Mouse (Mus musculus): ENCODE measurements around the gene Med27. TPM values are rescaled to one million over a fixed set of nuclear protein-coding genes. Genes with fewer than 3 reads are reported as not detected.

Med27 gene
- polyA plus RNA-seq (2015; fragmentation: Illumina TruSeq; extraction: RNeasy Lipid Tissue Mini Kit (QIAGEN cat#74804); ENCODE audit: insufficient read depth, low replicate concordance) = 18.1 TPM

DNA sequence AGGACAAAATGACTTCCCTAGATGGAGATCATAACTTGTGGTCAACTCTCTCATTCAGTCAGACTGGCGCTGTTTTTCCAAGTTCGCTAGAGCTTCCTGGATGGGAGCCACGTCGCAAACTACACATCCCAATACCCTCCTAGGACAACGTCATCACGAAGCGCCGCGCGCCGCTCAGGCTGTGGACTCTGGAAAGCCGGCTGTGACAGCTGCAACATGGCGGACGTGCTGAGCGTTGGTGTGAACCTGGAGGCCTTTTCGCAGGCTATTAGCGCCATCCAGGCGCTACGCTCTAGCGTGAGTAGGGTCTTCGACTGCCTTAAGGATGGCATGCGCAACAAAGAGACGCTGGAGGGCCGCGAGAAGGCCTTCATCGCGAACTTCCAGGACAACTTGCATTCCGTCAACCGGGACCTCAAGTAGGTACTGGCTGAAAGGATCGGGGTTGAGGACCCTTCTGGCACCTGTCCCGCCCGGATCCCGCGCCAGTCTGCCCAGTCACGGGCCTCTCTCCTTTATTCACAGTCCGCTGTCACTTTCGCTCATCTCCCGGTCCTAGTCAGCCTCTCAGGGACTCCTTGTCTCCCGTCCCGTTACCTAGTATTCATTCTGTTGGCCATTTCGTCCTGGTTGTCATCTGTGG lies at the start of gene Med27:
Med27 (plus strand) TSS at position 191 of the 643 bp plus-strand sequence.

Other genes with a start within 250 kb of the Med27 start
- 68.8 TPM for gene Setx, start 222.6 kb upstream of the Med27 start, polyA plus RNA-seq (2015; fragmentation: Illumina TruSeq; extraction: RNeasy Lipid Tissue Mini Kit (QIAGEN cat#74804); ENCODE audit: insufficient read depth, low replicate concordance)
- gene Ntng2, start 93.8 kb upstream of the Med27 start, polyA plus RNA-seq (2015; fragmentation: Illumina TruSeq; extraction: RNeasy Lipid Tissue Mini Kit (QIAGEN cat#74804); ENCODE audit: insufficient read depth, low replicate concordance) = 12.2 TPM